Mouse (Mus musculus): Measurements from ENCODE around the gene Grap2.

DNA sequence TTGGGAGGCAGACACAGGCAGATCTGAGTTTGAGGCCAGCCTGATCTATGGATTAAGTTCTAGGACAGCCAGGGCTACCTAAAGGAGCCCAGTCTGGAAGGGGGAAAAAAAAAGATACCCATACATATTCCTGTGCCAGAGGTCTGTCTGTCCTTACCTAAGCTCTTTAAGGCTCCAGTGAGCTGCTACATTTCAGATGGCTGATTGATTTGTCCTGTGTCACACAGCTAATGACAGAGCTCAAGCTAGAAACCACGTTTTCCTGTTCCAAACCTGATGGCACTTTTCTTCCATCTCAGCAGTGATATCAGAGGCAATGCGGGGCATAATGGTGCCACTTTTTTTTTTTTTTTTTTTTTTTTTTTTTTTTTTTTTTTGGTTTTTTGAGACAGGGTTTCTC, 58.9 kb downstream of the Grap2 start:
- TF ChIP-seq POLR2A (IDR thresholded peaks at IDR 0.05; ENCODE audit: extremely low read depth, insufficient read depth, low read length) (no peak), CTCF (IDR thresholded peaks at IDR 0.05; ENCODE audit: extremely low read depth, insufficient read depth, low read length) (no peak)
